Mouse (Mus musculus): ENCODE measurements around the gene Macrod1.

The Macrod1 gene

GRCm38 (mm10) chr19:7107174-7107573 is 50.6 kb downstream of the Macrod1 start:
- in situ Hi-C loops (cut with MboI; ENCODE audit: unreplicated experiment in 2 of 2), result no loop called here

DNA sequence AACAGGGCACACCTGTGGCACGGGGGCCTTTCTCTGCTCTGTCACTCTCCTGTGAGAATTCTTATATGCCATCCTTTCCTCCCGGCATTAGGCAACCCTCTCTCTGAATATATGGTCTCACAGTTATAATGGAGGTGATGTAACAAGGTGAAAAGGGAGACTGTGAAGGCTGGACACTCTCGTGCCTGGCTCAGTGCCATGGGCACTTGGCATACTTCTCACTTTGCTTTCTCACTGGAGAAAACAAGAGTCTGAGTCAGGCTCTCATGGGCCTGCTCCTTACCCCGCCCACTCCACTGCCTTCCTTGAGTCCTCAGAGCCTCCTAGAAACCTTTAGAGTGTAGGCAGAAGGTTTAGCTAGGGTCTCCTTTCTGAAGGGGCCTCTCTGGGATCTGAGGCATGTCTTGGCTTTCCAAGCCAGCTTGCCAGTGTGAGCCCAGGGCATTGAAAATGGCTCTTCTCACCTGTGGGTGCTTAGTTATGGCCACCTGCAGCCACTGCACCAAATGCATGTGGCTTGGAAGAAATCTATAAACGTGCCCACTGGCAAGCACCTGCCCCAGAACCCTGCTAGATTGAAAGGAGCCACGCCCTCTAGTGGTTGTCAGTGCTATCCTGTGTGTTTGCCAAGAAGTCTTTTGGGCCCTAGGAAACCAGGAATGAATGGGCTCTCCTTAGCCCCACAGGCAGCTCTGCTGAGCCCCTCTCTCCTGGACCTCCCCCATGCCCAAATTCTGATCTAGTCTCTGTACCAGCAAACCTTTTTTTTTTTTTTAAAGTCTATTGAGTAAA is 51.7 kb downstream of the Macrod1 start:
- in situ Hi-C loops (cut with MboI; ENCODE audit: unreplicated experiment in 2 of 2), result no loop called here

- in situ Hi-C loops (cut with MboI; ENCODE audit: unreplicated experiment in 2 of 2), result no loop called here
Measured at GRCm38 (mm10) chr19:7110097-7110496, 53.5 kb downstream of the Macrod1 start.

DNA sequence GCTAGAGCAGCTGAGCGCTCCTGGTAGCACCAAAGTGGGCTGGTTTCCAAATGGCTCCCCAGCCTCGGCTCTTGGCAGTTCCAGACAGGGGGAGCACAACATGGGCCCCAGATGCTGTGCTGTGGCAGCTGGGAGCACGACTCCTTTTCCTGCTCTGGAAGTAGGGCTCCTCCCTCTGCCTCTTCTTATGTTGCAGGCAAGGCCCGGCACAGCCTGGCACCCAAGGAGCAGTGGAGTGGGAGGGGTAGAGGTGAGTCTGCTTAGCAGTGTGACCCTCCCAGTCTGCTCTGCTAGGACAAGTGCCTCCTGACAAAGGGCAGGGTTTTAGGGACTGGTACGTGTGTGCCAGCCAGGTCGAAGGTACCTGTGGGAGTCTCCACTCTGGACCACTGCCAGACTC is 54.3 kb downstream of the Macrod1 start:
- in situ Hi-C loops (cut with MboI; ENCODE audit: unreplicated experiment in 2 of 2), result no loop called here

DNA sequence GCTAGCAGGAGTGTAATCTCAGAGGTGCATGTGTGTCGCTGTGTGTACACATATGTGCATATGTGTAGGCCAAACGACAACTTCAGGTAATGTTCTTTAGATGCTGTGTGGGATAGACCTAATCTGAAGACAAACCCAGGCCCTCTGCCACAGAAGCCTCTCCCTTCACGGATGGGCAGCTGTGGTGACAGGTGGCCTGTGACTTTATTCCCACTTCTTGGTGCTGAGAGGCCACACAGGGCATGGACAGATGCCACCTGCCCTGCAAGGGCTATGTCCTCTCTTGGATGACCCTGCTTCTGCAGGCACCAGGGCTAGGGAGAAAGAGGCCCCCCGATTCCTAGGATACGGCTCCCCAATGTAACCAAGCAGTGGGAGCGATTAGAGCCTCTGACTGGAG is 54.7 kb downstream of the Macrod1 start:
- in situ Hi-C loops (cut with MboI; ENCODE audit: unreplicated experiment in 2 of 2), result no loop called here

GRCm38 (mm10) chr19:7111710-7112109 is 55.1 kb downstream of the Macrod1 start:
- in situ Hi-C loops (cut with MboI; ENCODE audit: unreplicated experiment in 2 of 2), result no loop called here

DNA sequence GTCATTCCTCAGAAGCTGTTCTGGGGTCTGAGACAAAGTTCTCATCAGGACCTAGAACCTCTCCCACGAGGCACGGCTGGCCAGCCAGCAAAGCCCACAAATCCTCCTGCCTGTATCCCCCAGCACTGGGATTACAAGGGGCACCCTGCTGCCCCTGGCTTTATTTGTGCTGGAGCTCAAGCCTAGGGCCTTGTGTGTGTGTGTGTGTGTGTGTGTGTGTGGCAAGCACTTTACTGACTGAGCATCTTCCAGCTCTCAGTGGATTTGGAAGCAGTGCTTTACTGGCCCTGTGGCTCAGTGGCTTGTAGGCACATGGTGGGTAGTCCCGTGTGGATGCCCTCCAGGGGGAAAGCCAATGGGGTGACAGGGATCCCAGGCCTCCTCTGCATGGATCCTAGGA is 56.0 kb downstream of the Macrod1 start:
- in situ Hi-C loops (cut with MboI; ENCODE audit: unreplicated experiment in 2 of 2), result no loop called here

- in situ Hi-C loops (cut with MboI; ENCODE audit: unreplicated experiment in 2 of 2), result no loop called here
Measured at GRCm38 (mm10) chr19:7113574-7113973, 57.0 kb downstream of the Macrod1 start.

DNA sequence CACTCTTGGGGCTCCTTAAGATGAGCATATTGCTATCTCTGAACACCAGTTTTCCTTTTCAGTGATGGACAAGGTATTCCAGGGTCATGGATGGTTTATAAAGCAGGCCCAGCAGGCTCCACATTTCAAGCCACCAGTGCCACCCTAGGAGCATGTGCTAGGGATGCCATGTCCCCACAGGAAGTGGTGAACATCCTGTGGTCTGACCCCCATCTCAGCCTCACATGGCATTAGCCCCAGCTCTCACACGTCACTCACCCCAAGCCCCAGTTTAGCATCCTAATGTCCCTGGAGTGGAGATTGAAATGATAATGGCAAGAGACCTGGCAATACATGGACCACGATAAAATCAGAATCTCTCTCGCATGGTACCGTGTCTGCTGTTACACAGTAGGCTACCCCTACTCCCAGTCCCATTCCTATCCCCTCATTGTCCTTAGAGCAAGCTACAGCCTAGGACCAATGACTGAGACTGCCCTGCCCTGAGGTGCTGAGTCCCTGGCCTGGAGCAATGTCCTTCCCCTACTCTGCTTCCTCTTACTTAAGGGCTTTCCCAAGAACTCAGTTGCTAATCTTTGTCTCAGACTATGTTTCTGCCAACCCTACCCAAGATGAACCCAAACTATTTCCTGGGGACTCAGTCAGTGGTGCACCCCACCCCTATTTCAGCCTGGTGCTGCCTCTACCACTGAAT is 59.6 kb downstream of the Macrod1 start:
- in situ Hi-C loops (cut with MboI; ENCODE audit: unreplicated experiment in 2 of 2), result no loop called here

DNA sequence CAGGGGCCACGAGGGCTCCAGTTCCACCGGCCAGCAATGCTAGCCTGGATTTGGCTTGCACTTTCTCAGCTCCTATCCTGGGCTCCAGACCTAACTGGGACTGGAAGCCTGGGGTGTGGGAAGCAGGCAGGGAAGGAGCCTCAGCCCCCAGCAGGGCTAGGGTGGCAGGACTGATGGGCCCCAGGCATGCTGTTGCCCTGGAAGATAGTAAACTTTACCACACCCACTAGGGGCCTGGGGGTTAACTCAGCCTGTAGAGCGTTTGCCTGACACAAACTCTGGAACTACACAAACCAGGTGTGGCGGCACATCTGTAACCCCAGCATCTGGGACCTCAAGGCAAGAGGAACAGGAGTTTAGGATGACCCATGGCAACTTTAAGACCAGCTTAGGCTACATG is 60.5 kb downstream of the Macrod1 start:
- in situ Hi-C loops (cut with MboI; ENCODE audit: unreplicated experiment in 2 of 2), result no loop called here

DNA sequence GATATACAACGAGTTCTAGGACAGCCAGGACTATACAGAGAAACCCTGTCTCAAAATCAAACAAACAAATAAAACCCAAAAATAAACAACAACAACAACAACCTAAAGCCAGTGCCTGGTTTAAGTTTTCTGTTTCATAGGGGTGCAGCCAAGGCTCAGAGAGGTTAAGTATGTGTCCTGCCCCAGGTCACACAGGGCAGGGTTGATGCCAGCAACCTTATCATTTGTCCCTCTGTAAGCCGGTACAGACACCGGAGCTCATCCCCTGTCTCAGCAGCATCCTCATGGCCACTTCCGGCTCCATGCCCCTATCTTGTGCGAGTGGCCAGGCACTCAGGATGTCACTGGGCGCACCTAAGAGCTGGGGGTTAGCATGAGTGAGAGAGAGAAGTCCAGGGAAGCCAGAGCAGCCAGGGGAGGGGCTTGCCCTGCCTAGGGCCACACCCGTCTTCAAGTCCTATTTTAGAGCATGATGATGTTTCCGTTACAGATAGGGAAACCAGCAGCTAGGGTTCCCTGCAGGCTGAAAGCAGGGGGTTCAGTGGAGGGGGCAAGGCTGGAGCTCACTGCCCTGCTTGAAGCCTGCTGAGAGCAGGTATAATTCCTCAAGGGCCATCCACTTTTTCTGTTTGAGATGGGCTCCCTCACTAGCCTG is 61.2 kb downstream of the Macrod1 start:
- in situ Hi-C loops (cut with MboI; ENCODE audit: unreplicated experiment in 2 of 2), result no loop called here

DNA sequence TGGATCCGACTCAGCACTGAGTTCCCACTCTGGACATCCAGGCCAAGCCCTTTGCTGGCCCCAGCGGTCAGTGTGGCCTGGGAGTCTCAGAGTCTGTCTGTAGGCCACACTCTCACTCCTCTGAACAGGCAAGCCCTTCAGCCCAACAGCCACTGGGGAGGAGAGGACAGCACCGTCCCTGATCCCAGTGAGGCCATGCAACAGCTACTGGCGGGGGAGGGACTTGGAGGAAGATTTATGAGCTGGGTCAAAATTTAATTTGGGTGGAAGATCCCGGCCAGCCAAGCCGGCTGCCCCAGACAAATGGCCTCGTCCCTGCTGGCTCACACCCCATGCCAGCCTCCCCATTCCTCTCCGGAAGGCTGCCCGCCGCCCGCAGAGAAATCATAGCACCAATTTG is 64.6 kb downstream of the Macrod1 start:
- in situ Hi-C loops (cut with MboI; ENCODE audit: unreplicated experiment in 2 of 2), result no loop called here

DNA sequence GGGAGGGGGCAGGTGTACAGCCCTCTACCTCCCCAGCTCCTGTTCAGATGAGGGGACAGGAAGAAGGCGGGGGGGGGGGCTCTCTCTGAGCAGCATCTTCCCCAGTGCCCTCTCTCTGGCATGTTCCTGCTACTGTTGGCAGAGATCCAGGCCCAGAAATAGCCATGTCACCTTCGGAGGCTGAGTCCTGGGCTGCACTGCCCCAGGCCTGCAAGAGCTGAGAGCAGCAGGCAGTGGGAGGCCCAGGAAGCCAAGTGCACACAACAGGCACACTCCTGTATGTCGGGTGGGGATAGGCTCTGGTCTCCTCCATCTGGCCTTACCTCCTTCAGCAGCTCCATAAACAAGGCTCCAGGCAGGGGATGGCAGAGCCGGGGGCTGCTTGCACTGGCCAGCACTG is 65.7 kb downstream of the Macrod1 start:
- in situ Hi-C loops (cut with MboI; ENCODE audit: unreplicated experiment in 2 of 2), result no loop called here

- in situ Hi-C loops (cut with MboI; ENCODE audit: unreplicated experiment in 2 of 2), result no loop called here
Measured at GRCm38 (mm10) chr19:7122698-7123306, 66.2 kb downstream of the Macrod1 start.

- in situ Hi-C loops (cut with MboI; ENCODE audit: unreplicated experiment in 2 of 2), result no loop called here
Measured at GRCm38 (mm10) chr19:7125526-7126156, 69.0 kb downstream of the Macrod1 start.

- in situ Hi-C loops (cut with MboI; ENCODE audit: unreplicated experiment in 2 of 2), result no loop called here
Measured at GRCm38 (mm10) chr19:7126209-7126608, 69.6 kb downstream of the Macrod1 start.

DNA sequence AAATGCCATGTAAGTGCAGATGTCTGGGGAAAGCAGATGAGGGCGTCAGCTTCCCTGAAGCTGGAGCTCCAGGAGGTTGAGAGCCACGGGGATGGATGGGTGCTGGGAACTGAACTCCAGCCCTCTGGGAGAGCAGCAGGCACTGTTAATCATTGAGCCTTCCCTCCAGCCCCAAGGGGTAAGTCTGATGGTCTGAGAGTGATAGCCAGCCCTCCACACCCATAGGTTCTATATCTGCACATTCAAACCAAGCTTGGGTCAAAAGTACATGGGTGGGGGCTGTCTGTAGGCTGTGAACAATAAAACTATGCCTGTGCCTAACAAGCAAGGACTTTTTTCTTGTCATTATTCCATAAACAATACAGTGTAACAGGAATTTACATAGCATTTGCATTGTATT is 70.3 kb downstream of the Macrod1 start:
- in situ Hi-C loops (cut with MboI; ENCODE audit: unreplicated experiment in 2 of 2), result no loop called here

DNA sequence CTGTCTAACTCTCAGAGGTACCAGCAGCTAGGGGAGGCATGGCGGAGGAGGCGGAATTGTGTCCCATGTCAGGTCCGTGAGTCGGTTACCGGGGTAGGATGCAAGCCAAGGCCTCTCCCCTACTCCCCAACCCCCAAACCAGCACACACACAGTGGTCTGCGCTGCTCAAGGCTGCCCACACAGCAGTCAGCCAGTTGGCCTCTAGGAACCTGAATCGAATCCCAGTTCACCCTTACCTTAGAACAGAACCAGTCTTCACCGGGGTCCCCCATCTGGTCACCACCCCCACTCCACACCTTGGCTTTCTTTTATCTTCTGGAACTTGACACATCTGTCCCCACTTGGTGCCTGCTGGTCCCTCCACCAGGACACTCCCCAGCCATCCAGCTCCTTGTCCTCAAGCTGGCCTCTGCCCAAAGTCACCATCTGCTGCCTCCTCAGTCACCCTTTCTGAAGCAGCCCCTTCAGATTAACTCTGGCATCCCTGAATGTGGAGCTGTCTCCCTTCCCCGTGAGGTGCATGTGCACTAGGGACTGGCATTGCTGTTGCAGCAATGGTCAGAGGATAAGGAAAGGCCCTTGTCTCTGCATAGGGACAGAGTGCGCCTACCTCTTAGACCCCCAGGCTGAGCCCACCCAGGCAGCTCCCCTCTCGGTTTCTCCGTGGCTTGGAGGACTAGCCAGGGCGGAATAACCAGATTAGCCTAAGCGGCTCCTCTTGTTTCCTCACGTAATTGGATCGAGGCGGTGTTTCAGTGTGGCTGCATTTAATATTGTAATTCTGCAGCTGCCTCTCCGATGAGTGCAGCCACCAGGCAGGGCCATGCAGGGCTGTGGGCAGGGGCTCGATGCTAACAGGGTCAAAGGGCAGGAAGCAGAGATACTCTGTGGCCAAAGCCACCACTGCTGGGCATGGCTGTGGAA is 72.2 kb downstream of the Macrod1 start:
- in situ Hi-C loops (cut with MboI; ENCODE audit: unreplicated experiment in 2 of 2), result no loop called here

GRCm38 (mm10) chr19:7130317-7130716 is 73.7 kb downstream of the Macrod1 start:
- in situ Hi-C loops (cut with MboI; ENCODE audit: unreplicated experiment in 2 of 2), result no loop called here

GRCm38 (mm10) chr19:7133436-7133835 is 76.8 kb downstream of the Macrod1 start:
- in situ Hi-C loops (cut with MboI; ENCODE audit: unreplicated experiment in 2 of 2), result no loop called here
